Mouse (Mus musculus) thymus, adult 2 months (tissue): ENCODE measurements around the gene Sh3bp4. TPM values are rescaled to one million over a fixed set of nuclear protein-coding genes. Genes with fewer than 3 reads are reported as not detected.

Experiments used
- DNase-seq: peaks from one replicate; pipeline ENCODE4 v3.0.0; 2021
- H3K27ac ChIP-seq: fragments of 200-500 bp; 2 replicates; pipeline ENCODE4 v1.5.1; 2012; ENCODE audit warnings: low read length, control low read depth; ENCODE audit not compliant: control insufficient read depth, insufficient read depth
- H3K27me3 ChIP-seq: fragments of 200-500 bp; 2 replicates; pipeline ENCODE4 v1.6.1; 2012; ENCODE audit warnings: mild to moderate bottlenecking, low read length, moderate library complexity, mixed read lengths; ENCODE audit not compliant: control insufficient read depth, insufficient read depth
- H3K36me3 ChIP-seq: fragments of 200-500 bp; 2 replicates; pipeline ENCODE4 v1.6.1; 2012; ENCODE audit warnings: mild to moderate bottlenecking, low read length, moderate library complexity; ENCODE audit not compliant: control insufficient read depth, insufficient read depth
- H3K4me1 ChIP-seq: fragments of 200-500 bp; replicated peaks from 2 replicates; pipeline ENCODE4 v1.6.1; 2012; ENCODE audit warnings: low read length; ENCODE audit not compliant: control insufficient read depth, insufficient read depth
- H3K4me3 ChIP-seq: fragments of 200-500 bp; 2 replicates; pipeline ENCODE4 v1.5.1; 2012; ENCODE audit warnings: mild to moderate bottlenecking, low read length, control low read depth, moderate library complexity; ENCODE audit not compliant: control insufficient read depth, insufficient read depth
- CTCF ChIP-seq: fragments of 200-500 bp; IDR thresholded peaks from 2 replicates; pipeline ENCODE4 v1.5.1; 2012; ENCODE audit warnings: mild to moderate bottlenecking, control low read depth, low read length, moderate library complexity, borderline replicate concordance; ENCODE audit not compliant: control insufficient read depth, poor library complexity, insufficient read depth; ENCODE audit errors: extremely low read depth
- POLR2A ChIP-seq: fragments of 200-500 bp; IDR thresholded peaks from 2 replicates; pipeline ENCODE4 v1.6.1; 2012; ENCODE audit warnings: mild to moderate bottlenecking, low read length, control low read depth, moderate library complexity; ENCODE audit not compliant: control insufficient read depth, poor library complexity, insufficient read depth; ENCODE audit errors: extremely low read depth
- WGBS: fragments of 180-500 bp; shearing (Covaris S2); methylation state at CpG from one replicate; pipeline ENCODE4 v1.1.7; 2018; 5-methylcytosine and 5-hydroxymethylcytosine counted together
- polyA plus RNA-seq: library from polyadenylated mRNA; depleted of rRNA; stranded (reverse); fragments of >200 nt; gene quantifications from 2 replicates; pipeline ENCODE4 v1.2.3, GENCODE M21; 2012

Gene Sh3bp4
- polyA plus RNA-seq, 1 experiment = 9.1 TPM

DNA sequence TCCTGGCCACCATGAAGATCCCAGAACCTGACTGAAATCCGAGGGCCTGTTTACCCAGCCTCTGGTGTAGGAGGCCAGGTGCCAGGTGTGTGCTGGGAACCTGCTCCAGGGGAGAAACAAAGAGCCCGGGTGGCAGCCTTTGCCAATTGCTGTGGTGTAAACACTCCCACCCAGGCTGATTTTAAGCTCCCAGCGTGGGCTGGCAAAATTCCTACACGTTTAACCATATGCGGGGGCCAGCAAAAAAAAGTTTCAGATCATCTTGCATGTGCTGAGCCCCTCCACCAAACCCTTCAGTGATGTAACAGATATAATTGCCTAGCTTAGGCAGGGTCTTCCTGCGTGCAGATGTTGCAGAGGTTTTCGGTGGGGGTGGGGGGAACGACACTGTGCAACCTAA lies 4.9 kb downstream of the Sh3bp4 start:
- Histone ChIP-seq H3K4me1 (peaks cover 6% of the 10 kb centered on the region), H3K4me3 (no peak overlapping the region), H3K27ac (no peak overlapping the region), H3K27me3 (peaks cover 3% of the 10 kb centered on the region), H3K36me3 (no peaks in the 10 kb centered on the region)
- TF ChIP-seq CTCF (no peak), POLR2A (no peak)
- WGBS = 82% methylated on average over 8 of the region's 8 CpGs
- DNase-seq = no peak

GRCm38 (mm10) chr1:89076777-89077176 lies 6.6 kb downstream of the Sh3bp4 start:
- no peak for TF ChIP-seq CTCF
- no peak for TF ChIP-seq POLR2A
- H3K4me1 ChIP-seq = no peaks in the 10 kb centered on the region
- WGBS = 94% methylated on average over 9 of the region's 9 CpGs

GRCm38 (mm10) chr1:89078240-89078639 lies 8.0 kb downstream of the Sh3bp4 start:
- DNase-seq = no peak
- Histone ChIP-seq H3K4me1 (no peaks in the 10 kb centered on the region), H3K27ac (no peak overlapping the region), H3K36me3 (no peaks in the 10 kb centered on the region), H3K27me3 (no peaks in the 10 kb centered on the region), H3K4me3 (no peak overlapping the region)
- TF ChIP-seq CTCF (no peak), POLR2A (no peak)
- WGBS = 95% methylated on average over 2 of the region's 2 CpGs

More at GRCm38 (mm10) chr1:89076777-89077176, 6.6 kb downstream of the Sh3bp4 start:
- DNase-seq = no peak
- Histone ChIP-seq H3K27ac (no peak overlapping the region), H3K36me3 (no peaks in the 10 kb centered on the region), H3K4me3 (no peak overlapping the region), H3K27me3 (no peaks in the 10 kb centered on the region)

DNA sequence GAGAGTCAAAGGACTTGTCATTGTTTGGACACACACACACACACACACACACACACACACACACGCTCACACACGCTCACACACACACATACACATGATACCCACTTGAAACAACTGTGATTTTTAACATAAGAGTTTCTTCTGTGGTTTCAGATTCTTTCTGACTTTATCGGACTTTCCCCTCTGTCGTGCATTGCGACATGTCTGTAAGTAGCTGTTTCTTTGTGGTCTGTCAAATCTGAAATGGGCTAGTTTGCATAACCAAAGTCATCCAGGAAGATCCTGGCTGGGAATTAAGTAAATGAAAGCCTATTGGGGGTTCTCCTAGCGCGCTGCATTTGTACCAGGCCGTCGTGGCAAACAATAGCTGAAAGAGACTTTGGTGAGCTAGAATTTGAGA lies 8.5 kb downstream of the Sh3bp4 start:
- WGBS = 47% methylated on average over 9 of the region's 9 CpGs
- Histone ChIP-seq H3K4me1 (0 out of 2 replicates have a peak, but pooled peaks cover under 1% of the 10 kb centered on the region), H3K27me3 (no peaks in the 10 kb centered on the region), H3K27ac (peak overlapping the region; percentile 17; the same call in 1 of the 2 replicates), H3K4me3 (no peak overlapping the region), H3K36me3 (no peaks in the 10 kb centered on the region)
- no peak for DNase-seq
- no peak for TF ChIP-seq POLR2A
- no peak for TF ChIP-seq CTCF

DNA sequence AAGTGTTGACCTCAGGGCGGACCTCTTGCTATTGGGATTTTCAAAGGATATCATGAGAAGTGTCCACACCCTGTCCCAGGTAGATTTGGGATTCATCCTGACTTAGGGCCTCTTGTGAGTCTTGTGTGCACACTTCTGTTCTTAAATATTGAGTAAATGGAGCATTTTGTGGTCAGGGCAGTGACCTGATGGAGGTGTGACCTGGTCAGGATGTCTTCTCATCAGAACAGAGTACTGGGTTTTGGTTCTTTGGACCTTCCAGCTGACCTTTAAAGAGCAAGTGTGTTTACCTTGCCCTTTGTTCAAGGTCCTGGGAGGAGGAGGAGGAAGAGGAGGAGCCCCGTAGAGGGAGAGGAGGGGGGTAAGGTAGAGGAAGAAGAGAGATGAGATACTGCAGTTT lies 9.0 kb downstream of the Sh3bp4 start:
- H3K27ac ChIP-seq = no peak overlapping the region
- 0 out of 2 replicates have a peak, but pooled peaks cover 2% of the 10 kb centered on the region for H3K4me1 ChIP-seq

GRCm38 (mm10) chr1:89080371-89080770 lies 10.2 kb downstream of the Sh3bp4 start:
- Histone ChIP-seq H3K27me3 (no peaks in the 10 kb centered on the region), H3K4me1 (0 out of 2 replicates have a peak, but pooled peaks cover 2% of the 10 kb centered on the region), H3K27ac (no peak overlapping the region), H3K4me3 (no peak overlapping the region), H3K36me3 (no peaks in the 10 kb centered on the region)
- TF ChIP-seq CTCF = no peak
- no peak for TF ChIP-seq POLR2A
- DNase-seq = no peak
- 92% methylated on average over 8 of the region's 8 CpGs for WGBS

More for the DNA sequence above, 9.0 kb downstream of the Sh3bp4 start:
- TF ChIP-seq CTCF (no peak), POLR2A (no peak)
- Histone ChIP-seq H3K27me3 (no peaks in the 10 kb centered on the region), H3K36me3 (no peaks in the 10 kb centered on the region), H3K4me3 (no peak overlapping the region)
- no peak for DNase-seq
- WGBS = 62% methylated on average over 2 of the region's 2 CpGs

- no peaks in the 10 kb centered on the region for H3K36me3 ChIP-seq
- 0 out of 2 replicates have a peak, but pooled peaks cover 2% of the 10 kb centered on the region for H3K4me1 ChIP-seq
- H3K27ac ChIP-seq = no peak overlapping the region
- H3K27me3 ChIP-seq = no peaks in the 10 kb centered on the region
- 89% methylated on average over 5 of the region's 5 CpGs for WGBS
- DNase-seq = no peak
- no peak for TF ChIP-seq POLR2A
- no peak for TF ChIP-seq CTCF
- H3K4me3 ChIP-seq = no peak overlapping the region
These were observed 10.6 kb downstream of the Sh3bp4 start for GRCm38 (mm10) chr1:89080795-89081194.
